Mouse (Mus musculus) 416B (cell line): ENCODE results near the gene Izumo1r.
"Not testable (repeated sequence)": the region's sequence is repeated elsewhere in the genome, so short reads cannot be mapped to it uniquely, and the experiment has no call there.

ENCODE experiments used
- DNase-seq: peaks from one replicate; pipeline ENCODE4 v3.0.0; 2011; ENCODE audit warnings: low read depth

Gene Izumo1r

DNA sequence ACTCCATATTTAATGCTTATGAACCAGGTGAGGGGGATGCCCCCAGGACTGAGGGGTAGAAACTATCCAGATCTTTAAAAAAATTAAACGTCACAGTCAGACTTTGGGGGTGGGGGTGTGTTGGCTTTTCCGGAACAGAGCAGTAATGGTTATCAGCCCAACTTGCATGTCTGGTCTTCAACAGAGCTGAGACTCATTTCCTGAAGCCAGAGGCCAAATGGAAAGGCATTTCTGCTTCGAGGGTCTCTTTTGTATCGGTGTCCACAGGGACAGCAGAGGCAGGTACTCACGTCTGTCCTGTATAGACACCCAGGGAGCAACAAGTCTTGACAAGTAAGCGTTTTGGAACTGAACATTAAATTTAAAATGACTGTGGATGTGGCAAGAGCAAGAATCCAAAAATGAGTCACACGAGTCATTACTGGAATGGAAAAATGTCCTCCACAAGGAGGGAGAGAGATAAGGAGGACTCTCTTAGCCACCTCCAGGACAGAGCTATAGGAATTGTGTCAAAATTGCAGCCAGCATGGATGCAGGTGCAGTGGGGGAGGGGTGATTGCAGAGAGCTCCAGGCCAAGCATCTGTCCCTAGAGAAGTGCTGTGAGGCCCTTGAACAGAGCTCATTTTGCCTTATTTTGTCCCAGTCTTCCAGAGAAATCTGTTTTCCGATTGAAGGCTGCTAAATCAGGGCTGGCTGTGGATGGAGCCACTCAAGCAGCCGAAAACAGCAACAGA is 1.2 kb upstream of the Izumo1r start:
- no peak for DNase-seq

GRCm38 (mm10) chr9:14903006-14903405 is 743 bp downstream of the Izumo1r start:
- no peak for DNase-seq

DNA sequence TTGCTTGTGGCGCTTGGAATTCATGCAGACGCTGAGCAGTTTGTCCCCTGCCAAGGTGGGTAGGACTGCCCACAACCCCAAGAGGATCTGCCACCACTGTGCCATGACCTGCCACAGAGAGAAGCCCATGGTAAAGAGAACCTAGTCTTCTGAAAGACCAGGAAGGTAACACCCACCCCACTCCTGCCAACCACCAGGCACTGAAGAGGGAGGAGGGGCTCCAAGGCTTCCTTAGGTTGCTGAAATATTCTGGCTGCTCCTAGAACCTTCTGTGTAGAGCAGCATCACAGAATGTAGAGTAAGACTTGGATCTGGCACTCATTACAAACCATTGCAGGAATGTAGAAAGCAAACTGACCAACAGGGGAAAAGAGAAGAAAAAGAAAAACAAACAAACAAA is 1.3 kb downstream of the Izumo1r start:
- DNase-seq = no peak

DNA sequence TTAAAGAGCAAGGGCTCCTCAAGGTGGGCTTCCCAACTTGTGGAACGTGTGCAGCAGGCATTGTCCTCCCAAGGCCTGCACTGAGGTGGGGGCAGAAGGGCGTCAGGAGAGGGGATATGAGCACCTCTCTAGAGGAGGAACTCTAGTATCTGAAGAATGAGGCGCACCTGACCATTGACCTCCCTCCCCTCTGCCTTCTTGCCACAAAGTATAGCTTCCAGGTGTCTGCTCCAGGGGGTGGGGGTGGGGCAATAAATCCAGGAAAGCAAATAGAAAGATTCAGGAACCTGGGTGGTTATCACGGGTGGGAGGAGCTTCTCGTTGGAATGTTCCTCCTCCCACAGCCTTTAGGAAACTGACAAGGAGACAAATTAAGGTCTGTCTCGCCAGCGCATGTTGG is 2.0 kb downstream of the Izumo1r start:
- no peak for DNase-seq

GRCm38 (mm10) chr9:14897102-14897501 is 6.6 kb downstream of the Izumo1r start:
- no peak for DNase-seq

DNA sequence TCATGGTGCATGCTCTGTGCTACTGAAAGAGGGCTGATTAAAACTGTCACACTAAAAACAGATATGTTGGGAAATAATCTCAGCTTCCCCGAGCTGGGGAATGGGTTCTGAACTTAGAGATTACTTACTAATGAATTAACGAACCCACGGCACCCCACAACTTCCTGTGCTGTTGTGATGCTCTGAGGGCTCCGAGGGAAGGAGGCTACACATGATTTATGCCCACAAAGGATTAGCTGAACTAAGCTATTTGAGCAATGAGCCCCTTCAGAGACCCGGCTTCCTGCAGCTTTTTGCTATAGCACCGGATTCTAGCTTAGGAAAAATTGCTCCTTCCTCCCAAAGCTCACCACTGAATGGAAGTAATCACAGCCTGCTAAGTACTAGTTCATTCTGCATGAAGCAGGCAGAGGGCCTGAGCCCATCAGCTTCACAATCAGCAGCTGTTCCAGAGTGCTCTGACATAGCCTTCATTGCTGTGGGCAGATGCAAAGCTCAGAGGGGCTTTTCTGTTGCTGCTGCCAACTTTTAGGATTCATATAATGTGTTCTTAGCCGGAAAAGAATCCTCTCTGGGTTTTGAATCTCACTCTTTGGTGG is 8.4 kb downstream of the Izumo1r start:
- DNase-seq = no peak

DNA sequence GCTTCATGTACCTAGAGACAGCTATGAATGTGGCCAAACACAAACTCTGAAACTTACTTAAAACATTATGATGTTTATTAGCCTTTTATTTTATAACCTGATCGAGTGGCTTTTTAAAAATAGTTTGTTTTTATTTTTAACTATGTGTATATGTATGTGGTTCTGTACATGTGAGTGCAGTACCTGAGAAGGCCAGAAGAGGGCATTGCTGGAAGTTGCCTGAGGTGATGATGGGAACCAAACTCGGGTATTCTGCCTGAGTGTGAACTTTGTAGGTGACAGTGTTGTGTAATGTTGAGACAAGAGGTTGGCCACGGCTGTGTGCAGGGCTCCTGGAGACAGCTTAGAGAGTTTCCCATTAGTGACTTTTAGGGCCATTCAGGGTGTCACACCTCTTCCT is 9.1 kb downstream of the Izumo1r start:
- peak; percentile 5 for DNase-seq

DNA sequence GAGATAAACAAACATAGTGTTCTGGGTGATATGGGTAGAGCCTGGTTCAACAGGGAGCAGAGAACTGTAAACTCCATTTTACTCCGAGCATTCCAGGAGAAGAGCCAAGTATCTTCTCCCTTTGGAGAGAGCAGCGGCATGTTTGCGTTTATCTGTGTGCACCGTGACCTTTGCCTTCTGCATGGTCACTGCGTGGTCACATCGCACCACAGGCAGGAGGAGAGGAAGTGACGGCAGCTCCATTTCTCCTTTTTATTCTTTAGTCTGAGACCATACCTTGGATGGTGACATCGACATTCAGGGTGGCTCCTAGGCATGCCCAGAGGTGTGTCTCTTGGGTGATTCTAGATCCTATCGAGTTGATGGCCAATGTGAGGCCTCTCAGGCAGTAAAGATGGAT is 10.4 kb downstream of the Izumo1r start:
- peak; percentile 16 for DNase-seq

- DNase-seq = no peak
Measured at GRCm38 (mm10) chr9:14891891-14892290, 11.9 kb downstream of the Izumo1r start.

DNA sequence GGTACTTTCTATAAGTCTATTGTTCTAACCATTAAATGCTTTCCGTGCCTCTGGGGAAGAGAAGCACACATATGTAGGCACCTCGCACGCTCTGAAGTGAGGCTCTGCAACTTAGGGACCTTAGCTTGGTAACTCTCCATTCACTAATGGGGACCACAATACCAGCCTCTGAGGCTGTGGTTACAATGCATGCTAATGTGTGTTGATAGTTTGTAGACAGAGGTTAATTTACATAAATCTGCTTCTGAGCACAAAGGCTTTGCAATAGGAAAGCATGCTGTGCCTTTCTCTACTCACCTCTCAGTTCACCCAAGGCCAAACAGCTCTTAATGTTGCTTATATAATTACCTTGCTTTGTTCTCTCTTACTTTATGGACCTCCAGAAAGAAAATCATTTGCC is 13.1 kb downstream of the Izumo1r start:
- DNase-seq = no peak

GRCm38 (mm10) chr9:14888671-14889070 is 15.1 kb downstream of the Izumo1r start:
- DNase-seq = no peak

GRCm38 (mm10) chr9:14887787-14888382 is 15.9 kb downstream of the Izumo1r start:
- DNase-seq = no peak

DNA sequence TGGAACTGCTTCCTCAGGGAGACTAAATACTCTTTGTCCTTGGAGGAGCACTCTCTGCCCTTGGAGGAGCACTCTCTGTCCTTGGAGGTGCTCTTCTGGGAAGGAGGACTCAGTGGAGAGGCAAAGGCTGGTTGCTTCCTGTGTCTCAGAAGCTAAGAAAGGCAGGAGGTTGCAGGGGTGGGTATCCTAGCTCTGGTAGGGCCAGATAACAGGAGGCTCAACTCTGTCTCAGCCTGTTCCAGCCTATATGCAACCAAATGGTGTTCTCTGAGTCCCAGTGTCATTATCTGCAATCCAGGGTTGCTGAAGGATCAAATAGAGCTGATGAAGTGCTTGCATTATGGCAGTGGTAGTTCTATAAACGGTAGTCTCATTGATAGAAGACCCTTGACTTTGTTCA is 17.8 kb downstream of the Izumo1r start:
- DNase-seq = no peak

GRCm38 (mm10) chr9:14885151-14885550 is 18.6 kb downstream of the Izumo1r start:
- DNase-seq = peak; percentile 37

GRCm38 (mm10) chr9:14884641-14885040 is 19.1 kb downstream of the Izumo1r start:
- peak; percentile 50 for DNase-seq

GRCm38 (mm10) chr9:14876566-14876965 is 27.2 kb downstream of the Izumo1r start:
- not testable (repeated sequence) for DNase-seq

DNA sequence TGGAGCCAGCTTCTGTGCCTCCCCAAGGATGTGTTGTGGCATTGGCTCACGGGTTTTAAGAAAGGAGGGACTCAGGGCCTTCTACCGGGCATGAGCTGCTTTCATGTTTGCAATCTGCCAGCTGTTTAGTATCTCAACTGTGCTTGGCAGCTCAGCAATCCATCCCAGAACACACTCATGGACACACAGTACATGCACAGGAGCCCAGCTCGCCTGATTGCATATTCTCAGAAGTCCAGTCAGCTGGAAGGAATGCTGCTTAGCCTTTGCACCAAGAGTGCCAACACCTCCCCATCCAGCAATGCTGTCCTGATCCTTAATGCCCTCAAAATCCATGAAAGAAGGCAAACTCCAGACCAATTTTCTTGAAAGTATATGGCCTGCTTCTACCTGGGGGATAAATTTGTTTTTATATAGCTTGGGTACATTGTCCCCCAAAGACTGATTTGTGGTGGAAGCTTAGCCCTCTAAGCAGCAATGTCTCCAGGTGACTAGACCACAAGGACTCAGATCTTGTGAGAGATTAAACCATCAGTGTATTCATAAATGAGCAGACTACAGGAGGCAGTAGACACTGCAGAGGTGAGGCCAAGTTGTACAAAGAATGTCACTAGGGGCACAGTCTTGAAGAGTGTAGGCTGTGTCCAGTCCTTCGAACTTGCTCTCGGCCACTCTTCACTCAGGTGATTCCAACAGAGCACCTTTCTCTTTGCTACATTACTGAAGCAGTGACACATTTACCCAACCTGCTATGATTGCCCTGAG is 27.8 kb downstream of the Izumo1r start:
- no peak for DNase-seq

- no peak for DNase-seq
Measured at GRCm38 (mm10) chr9:14872181-14872930, 31.4 kb downstream of the Izumo1r start.

DNA sequence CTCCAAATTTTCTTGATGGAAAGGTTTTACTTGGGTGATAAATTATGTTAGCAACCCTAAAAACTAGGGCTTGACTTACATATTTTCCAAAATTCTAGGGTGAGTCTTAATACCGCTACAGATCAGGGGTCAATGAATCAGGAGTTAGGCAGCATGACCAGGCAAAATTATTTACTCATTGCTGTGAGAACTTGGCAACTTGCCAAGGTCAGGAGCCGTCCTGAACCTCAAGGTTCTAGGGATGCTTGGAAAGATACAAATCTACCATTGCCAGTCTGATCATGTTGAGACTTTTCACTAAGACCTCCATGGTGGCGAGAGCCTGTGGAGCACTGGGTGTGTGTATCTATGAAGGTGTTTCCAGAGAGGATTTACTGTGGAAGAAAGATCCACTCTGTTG is 32.2 kb downstream of the Izumo1r start:
- DNase-seq = no peak

GRCm38 (mm10) chr9:14870802-14871201 is 32.9 kb downstream of the Izumo1r start:
- DNase-seq = no peak

GRCm38 (mm10) chr9:14870377-14870776 is 33.4 kb downstream of the Izumo1r start:
- no peak for DNase-seq

DNA sequence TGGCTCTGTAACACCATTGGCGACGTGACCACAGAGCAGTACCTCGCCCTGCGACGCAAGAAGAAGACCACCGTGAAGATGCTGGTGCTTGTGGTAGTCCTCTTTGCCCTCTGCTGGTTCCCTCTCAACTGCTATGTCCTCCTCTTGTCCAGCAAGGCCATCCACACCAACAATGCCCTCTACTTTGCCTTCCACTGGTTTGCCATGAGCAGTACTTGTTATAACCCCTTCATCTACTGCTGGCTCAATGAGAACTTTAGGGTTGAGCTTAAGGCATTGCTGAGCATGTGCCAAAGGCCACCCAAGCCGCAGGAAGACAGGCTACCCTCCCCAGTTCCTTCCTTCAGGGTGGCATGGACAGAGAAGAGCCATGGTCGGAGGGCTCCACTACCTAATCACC is 35.4 kb downstream of the Izumo1r start:
- no peak for DNase-seq
